Mouse (Mus musculus): ENCODE measurements at regions not wholly inside any gene's neighbourhood (a gene's known extent, or its start where the extent isn't known, plus 50 kb on each side); places are given as distances from the start of the nearest gene placed in this dataset.
"Not testable (repeated sequence)": the region's sequence is repeated elsewhere in the genome, so short reads cannot be mapped to it uniquely, and the experiment has no call there.

DNA sequence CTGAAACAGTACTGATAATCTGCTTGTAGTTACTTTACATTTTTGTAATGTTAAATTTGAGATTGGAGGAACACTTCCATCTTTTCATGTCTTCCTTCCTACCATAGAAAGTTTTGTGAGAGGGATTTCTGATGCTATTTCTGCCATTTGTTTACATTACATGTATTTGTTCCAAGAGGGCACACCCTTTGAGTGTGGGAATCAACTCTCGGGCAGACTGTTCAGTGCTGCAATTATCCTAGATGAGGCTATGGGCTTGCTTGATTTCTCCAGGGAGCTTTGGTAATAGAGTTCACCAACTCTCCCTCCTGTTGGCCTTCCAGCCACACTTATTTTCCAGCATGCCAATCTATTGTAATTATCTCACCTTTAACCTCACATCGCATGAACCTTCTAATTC, 52.4 kb downstream of the Gm13691 start:
- DNase-seq (ENCODE audit: low spot score in 2 of 2) = no peak

DNA sequence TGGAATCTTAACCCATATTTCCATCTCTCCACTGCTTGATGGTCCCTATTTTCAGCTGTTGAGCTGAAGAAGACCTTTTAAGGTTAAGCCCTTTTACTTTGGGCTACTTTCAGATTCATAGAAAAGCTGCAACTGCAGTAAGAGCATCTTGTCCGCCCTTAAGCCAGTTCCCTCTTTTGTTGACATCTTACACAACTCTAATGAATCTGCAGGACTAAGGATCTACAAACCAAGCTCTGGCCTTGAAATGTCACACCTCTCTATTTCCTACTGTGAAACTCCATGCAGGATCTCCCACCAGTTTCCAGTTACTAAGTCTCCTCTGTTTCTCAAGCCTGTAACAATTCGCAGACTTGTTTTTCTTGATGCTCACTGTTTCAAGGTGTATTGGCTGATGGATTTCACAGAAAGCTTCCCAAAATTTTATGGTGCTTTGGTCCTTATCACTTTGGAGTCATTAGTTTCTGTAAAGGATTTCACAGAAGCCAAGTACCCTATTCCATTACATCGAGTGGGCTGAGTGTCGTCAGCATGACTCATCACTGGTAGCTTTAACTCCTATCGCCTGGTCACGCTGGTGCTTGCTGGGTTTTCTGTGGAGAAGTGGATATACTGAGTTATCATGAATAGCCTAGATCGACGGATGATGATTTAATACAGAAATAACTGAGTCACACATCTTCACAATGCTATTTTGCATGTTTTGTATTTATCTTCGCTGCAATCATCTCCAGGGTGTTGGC, 58.2 kb downstream of the Gm13691 start:
- no peak for DNase-seq (ENCODE audit: low spot score in 2 of 2)

DNA sequence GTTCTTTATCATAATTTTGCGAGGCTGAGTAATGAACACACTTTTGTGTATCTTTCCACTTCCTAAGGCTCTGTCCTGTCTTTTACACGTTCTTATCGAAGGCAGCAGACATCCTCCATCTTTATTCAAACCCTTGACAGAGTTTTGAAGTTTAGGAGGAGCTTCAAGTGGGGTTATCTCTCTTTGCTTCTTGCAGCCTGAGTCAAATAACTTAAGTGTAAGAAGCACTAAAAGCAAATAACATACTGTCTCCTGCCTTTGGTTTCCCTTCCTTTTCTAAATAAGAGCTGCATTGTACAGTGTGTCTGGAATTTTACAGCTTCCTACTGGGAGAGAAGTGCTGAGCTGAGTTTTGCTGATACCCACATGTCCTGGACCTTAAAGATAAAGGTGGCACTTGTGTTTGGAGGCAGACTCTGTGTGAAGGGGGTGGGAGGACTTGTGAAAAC, 61.6 kb downstream of the Gm13691 start:
- no peak for DNase-seq (ENCODE audit: low spot score in 2 of 2)

DNA sequence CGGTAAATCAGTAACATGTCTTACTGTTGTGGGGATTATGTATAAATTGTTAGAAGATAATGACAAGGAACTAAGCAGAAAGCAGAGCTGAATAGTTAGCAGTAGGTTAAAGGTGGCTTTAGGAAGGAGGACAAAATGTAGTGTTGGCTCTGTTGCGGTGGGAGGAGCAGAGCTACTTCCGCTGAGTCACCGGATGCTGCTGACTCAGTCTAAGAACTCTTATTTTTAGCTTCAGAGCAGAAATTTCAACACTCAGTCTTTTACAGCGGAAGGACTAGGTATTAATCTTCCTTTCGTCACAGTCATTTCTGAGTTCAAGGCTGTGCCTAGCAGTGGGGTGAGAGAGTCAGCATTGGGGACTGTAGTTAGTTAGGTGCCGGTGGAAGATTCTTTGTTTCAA, 68.9 kb downstream of the Gm13691 start:
- DNase-seq (ENCODE audit: low spot score in 2 of 2) = peak; percentile 16 to 22

DNA sequence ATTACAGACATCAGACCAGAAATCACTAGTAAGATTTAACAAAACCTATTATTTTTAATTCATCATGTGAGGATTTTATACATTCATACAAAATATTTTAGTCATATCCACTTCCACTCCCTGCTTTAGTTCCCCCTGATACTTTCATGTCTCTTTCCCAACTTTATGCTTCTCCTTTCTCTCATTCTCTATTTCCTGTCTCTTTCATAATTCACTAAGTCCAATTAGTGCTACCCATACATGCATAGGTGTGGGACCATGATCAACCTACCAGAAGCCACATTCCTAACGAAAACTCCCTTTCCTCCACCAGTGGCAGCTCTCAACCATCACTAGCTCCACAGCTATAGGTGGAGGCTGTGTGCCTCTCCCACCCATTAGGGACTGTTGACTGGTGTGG, 70.9 kb downstream of the Gm13691 start:
- DNase-seq (ENCODE audit: low spot score in 2 of 2) = no peak

DNA sequence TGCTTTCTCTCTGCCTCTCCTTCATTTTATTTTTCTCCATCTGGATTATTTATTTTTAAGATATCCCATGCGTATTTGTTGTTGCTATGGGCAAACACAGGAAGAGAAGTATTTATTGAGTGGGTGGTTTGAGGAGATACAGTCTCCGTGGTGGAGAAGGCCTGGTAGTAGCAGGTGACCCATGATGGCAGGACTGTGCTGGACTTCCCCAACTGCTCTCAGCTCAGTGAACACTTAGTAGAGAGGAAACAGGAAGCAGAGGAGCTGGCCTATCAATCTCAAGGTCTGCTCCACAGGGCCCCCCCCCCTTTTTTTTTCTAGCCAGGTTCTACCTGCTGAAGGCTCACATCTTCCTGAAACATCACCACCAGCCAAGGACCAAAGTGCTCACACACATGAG, 74.0 kb downstream of the Gm13691 start:
- no peak for DNase-seq (ENCODE audit: low spot score in 2 of 2)

DNA sequence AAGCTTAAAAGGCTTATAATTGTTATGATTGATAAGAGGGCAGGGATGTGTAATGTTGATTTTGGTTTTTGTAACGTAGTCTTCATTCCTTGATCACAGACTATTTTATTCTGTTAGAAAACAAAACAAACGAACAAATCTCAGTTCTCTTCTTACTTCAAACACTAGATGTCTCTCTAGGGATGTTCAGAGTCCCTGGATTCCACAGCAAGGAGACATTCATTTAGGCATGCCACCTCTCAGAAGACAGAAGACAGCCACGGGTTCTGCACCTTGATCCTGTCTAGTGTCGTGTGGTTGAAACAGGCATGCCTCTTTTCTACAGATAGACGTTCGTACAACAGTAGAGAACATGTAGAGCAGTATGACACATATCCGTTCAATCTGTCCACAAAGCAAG, 74.7 kb downstream of the Gm13691 start:
- peak in 1 of 2 experiments; percentile 14 for DNase-seq (ENCODE audit: low spot score in 2 of 2)

DNA sequence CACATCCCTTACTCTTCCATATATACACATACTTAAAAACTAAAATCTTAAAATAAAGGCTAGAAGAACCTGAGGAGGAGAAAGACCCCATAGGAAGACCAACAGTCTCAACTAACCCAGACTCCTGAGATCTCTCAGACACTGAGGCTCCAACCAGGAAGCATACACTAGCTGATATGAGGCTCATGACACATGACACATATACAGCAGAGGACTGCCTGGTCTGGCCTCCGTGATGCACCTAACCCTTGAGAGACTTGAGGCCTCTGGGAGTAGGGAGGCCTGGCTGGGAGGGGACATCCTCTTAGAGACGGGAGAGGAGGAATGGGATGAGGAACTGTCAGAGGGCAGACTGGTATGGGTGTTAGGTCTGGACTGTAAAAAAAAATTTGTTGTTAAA, 75.4 kb downstream of the Gm13691 start:
- DNase-seq (ENCODE audit: low spot score in 2 of 2) = no peak

DNA sequence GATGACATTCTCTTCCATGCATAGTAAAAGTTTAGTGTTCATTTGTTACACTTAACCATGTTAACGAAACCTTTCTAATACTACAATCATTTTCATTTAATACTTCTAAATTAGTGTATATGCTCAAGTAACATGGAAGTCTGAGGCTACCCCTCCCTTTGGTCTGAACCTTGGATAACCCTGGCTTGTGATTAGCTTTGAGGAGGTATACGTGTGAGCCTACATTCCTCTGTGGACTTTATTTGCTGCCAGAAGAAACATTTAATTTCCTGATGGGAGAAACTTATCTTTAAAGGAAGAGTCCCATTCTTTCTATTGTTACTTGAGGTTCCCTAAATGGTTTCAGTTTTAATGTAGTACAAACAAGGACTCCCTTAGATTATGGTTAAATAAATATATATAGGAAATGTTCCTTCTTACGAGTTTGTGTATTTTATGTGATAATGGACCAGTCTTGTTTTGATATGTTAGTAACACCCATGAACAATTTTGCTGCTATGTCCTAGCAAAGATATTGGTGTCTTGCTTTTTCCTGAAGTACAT, 75.9 kb downstream of the Gm13691 start:
- DNase-seq (ENCODE audit: low spot score in 2 of 2) = no peak

DNA sequence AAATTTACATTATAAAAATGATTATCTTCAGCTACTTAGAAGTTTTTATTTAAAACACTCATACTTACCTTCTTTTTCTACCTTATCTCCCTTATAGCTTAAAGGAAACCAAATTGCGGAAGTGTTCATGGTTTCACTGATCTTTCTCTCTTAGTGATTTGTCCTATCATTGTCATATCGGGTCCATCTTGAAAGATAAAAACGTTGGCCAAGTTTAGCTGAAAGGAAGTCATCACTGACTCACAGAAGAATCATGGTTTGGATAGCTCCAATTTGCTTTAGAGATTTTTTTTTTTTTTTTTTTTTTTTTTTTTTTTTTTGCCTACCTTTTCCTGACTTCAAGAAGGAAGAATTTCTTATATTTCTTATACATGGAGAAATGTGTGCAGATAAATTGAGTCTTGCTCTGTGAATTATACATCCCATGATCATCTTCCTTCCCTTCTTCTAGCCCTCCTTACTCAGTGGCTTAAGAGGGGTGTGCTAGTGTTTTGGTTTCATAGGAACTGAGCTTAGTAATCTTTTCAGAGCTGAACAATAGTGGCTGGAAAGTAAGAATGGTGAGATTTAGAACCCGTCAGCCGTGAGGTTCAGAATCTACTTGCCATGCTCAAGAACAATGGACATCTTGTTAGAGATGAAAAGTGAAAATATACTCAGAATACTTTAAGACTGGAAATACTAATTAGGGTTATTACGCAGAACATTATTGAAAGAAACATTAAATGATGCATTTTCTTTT, 76.6 kb downstream of the Gm13691 start:
- no peak for DNase-seq (ENCODE audit: low spot score in 2 of 2)

DNA sequence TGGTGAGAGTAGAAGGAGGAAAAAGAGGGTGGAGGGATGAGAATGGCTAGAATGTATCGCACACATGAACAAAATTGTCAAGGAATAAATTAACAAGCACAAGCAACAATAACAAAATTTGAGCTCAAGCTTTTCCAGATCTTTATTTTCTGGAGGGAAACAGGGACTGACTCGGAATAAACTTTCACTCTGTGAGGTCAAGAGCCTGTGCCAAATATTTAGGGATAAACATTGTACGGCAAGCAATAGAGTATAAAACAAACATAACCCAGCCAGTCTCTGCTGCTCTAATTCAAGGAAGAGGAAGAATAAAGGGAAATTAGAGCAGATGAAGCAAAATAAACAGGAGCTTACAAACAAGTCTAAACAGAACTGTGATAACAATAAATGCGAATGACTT, 78.3 kb downstream of the Gm13691 start:
- DNase-seq (ENCODE audit: low spot score in 2 of 2) = no peak

DNA sequence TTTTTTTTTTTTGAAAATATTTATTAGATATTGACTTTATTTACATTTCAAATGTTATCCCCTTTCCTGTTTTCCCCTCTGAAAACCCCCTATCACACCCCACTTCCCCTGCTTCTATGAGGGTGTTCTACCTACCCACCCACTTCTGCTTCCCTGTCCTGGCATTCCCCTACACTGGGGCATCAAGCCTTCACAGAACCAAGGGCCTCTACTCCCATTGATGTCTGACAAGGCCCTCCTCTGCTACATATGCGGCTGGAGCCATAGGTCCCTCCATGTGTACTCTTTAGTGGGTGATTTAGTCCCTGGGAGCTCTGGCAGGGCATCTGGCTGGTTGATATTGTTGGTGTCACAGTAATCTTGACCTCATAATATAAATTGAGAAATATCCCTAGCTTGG, 79.1 kb downstream of the Gm13691 start:
- DNase-seq (ENCODE audit: low spot score in 2 of 2) = not testable (repeated sequence)

DNA sequence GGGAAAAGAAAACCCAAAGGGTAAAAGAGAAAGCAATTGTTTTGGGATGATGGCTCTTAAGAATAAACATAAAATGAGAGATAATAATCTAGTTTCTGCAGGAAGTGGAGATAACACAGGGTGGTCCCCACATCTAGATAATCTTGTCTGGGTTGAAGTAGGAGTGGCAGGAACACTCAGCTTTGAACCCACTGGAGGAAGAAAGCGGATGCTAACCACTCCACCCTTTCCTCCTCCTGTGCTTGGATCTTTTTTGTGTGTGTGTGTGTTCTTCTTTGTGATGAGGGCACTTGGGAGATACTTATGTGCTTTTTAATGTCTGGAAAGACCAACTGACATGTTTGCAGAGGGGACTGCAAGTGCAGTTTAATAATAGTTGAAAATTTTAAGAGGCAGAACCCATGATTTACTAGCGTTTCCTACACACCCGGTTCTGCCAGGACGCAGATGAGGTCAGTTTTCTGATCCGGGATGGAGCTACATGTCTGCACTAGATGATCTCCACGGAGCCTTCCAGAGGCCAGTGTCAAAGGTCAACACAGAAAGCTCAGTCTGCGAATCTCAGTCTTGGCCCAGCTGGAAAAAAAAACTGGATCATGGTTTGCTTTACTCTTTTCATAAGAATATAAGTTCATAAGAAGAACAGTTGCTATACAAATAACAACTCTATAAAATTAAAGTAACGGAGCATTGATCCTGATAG, 82.7 kb downstream of the Gm13691 start:
- DNase-seq (ENCODE audit: low spot score in 2 of 2) = no peak

DNA sequence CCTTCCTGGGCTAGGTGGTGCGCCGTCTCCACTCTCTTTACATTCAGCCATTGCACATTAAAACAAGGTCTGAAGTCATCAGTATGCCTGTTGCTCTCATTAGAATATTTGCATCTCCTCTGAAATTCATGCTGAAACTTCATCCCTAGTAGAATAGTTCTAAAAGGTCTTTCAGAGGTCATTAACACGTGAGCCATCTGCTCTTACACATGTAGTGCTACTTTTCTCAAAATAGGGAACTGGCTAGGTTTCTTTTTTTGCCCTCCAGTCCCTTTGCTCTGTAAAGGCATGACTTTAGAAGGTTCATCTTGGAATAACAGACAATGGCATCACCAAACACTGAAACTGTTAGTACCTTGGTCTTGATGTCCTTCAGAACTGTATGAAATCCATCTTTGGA, 85.6 kb downstream of the Gm13691 start:
- no peak for DNase-seq (ENCODE audit: low spot score in 2 of 2)

DNA sequence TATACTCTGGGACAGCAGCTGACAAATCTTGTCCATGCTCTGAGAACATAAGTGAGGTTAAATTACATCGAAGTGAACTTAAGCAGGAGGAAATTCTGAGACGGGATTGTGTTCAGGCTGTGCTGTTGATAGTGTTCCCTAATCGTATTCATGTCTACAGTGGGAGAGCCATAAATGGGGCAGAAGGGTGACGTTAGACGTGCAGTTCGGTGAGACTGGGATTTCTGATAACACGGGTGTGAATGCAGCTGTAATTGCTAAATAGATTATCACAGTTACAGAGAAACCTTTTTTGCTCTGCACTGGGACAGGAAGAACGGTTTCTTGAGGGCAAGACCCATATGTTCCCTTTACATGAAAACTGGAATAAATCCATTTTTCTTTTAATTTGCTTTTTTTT, 88.9 kb downstream of the Gm13691 start:
- no peak for DNase-seq (ENCODE audit: low spot score in 2 of 2)

DNA sequence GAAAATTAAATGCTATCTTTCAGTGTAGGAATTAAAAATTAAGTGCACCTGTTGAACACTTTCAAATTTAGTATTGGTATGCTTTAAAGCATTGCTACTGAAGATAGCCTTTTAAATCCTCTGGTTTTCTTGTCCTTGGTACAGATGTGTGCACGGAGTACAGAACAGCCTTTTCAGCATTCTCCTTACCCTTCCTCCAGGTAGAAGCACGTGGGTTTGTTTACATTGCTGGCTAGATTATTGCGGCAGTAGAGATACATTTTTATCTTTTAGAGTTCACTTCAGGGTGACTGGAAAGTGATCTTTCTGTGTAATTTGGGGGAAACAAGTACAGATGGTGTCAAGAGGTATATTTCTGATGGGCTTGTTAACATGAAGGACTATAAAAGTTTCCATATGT, 89.9 kb downstream of the Gm13691 start:
- DNase-seq (ENCODE audit: low spot score in 2 of 2) = no peak

DNA sequence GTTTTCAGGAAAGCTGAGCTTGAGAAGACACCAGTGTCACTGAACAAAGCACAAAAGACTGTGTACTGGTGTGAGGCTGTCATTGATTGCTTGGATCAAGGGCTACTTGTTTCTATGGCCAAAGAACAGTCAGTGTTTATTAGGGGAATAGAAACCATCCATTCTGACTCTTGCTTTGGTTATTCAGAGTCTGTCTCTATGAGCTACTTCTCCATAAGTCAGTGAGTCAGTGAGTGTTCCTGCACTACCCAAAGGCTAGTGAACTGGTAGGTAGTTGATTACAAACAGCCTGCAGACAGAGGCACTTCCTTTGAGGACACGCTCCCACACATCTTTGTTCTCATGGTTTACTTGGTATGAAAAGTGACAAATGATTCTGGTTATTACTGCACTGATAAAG, 104.4 kb downstream of the Gm13691 start:
- no peak for DNase-seq (ENCODE audit: low spot score in 2 of 2)

DNA sequence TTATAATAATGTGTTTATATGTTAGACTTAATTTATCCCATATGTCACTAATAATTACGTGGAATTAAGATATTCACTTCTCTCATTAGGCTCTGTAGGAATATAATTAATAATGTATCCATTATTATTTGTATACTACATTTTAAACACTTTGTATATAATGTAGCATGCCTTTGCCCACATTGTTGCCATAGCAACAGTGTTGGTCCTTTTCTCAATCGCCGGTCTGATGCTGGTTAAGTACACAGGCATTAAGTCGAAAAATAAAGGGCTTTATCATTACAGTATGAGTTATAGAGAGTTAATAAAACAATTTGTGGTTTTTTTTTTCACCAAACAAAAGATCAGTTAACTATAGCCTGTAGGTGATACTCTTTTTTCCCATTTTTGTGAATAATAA, 108.4 kb downstream of the Gm13691 start:
- no peak for DNase-seq (ENCODE audit: low spot score in 2 of 2)

DNA sequence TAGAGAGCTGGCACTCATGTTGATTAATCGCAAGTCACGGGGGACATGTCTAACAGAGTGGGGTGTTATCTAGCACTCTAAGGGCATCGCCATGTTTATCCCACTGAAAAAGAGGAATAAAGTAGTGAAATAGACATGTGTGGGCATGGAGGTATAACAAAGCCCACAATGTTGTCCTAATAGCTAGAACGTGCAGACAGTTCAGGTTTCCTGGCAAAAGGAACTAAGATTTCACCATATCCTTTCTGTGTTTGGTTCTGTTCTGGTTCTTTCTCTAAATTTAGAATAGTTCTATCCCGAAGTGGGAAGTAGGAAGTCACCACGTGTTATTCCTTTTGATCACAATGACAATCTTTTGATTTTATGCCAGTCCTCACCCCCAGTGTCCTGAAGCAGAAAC, 123.2 kb downstream of the Gm13691 start:
- DNase-seq (ENCODE audit: low spot score in 2 of 2) = peak in 1 of 2 experiments; percentile 12

DNA sequence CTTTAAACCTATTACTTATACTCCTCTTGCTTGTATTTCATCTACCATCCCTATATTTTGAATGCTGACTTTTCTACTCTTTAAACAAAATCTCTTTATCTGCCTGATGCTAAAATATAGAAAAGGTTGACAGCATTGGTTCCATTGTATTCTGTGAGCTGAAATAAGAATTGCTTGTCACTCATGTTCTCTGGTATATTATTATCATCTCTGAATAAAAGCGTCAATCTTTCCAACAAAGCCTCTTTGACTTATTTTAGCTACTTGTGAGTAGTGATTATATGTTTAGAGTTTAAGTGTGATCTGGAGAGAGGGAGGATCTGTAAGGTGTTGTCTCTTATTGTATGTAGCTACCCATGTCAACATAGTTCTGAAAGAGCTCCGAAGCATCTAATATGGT, 129.5 kb downstream of the Gm13691 start:
- no peak for DNase-seq (ENCODE audit: low spot score in 2 of 2)

DNA sequence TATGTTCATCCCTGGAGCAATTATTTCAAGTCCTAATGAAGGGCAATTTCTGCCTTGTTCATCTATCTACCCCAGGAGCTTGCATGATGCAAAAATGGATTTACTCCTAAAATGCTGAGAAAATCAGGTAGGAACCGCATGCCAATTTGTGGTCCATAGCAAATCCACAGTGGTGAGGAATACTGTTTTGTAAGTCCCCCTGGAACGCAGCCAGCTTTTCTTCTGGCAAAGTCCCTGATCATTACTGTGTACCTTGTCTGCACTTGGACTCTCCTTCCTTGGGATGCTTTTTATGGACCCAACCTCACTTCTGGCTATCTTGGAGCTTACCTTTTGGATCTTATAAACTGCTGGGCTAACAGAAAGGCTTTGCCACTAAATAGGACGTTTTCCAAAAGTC, 137.2 kb downstream of the Gm13691 start:
- no peak for DNase-seq (ENCODE audit: low spot score in 2 of 2)

DNA sequence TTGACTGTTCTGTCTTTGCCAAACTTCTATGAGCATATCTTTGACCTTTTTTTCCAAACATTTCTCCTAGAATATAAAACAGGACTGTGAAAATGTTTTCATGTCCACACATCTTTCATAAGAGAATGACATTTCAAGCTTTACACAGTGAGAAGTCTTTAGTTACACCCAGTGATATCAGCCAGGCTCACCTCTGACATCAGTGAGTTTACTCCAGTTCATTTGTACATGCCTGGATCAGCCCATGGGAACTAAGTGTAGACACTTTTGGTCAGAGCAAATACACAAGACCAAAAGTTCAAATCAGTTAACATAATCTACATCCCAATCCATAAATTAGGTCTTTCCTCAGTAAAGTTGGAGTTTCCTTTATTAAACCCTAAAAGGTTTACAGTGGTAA, 171.4 kb downstream of the Gm13691 start:
- no peak for DNase-seq (ENCODE audit: low spot score in 2 of 2)

DNA sequence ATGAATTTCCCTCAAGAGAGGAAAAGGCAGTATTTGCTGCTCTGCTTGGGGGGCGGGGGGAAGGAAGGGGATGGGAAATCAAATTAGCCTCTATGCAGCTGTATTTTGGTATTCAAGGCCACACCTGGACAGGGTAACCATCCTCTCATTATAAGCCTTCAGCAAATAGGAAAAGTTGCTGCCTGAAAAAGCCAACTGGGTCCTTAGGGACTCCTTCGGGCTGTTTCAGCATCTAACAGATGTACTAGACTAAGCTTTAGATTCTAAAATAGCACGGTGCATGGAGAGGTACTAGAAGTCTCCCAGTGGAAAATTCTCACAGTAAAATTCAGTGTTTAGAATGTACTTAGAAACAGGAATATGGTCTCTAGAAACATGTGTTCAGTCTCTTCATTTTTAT, 183.1 kb downstream of the Gm13691 start:
- no peak for DNase-seq (ENCODE audit: low spot score in 2 of 2)

Measured in heart, adult 9 months (tissue).